Mouse (Mus musculus) forebrain, embryonic 16.5 days (tissue): Measurements from ENCODE around the gene Myo7a. TPM values are rescaled to one million over a fixed set of nuclear protein-coding genes. Genes with fewer than 3 reads are reported as not detected.

Experiments used
- ATAC-seq: fragments of 200-750 bp; cut with Nextera tagmentation; 2 replicates; pipeline ENCODE4 v1.8.0; 2017; ENCODE audit warnings: mild to moderate bottlenecking, moderate library complexity
- H3K27ac ChIP-seq: fragments of 300-500 bp; sonication (generic); 2 replicates; pipeline ENCODE4 v1.5.1; 2014; ENCODE audit warnings: low read length, control low read depth
- H3K27me3 ChIP-seq: fragments of 300-500 bp; sonication (generic); replicated peaks from 2 replicates; pipeline ENCODE4 v1.6.1; 2014; ENCODE audit warnings: low read length; ENCODE audit not compliant: control insufficient read depth, insufficient read depth
- H3K36me3 ChIP-seq: fragments of 300-500 bp; sonication (generic); 2 replicates; pipeline ENCODE4 v1.6.1; 2014; ENCODE audit not compliant: control insufficient read depth, insufficient read depth
- H3K4me1 ChIP-seq: fragments of 300-500 bp; sonication (generic); replicated peaks from 2 replicates; pipeline ENCODE4 v1.6.1; 2014; ENCODE audit warnings: low read length; ENCODE audit not compliant: control insufficient read depth, insufficient read depth
- H3K4me2 ChIP-seq: fragments of 300-500 bp; sonication (generic); 2 replicates; pipeline ENCODE4 v1.6.1; 2014; ENCODE audit warnings: mild to moderate bottlenecking, low read length, control low read depth
- H3K4me3 ChIP-seq: fragments of 300-500 bp; sonication (generic); replicated peaks from 2 replicates; pipeline ENCODE4 v1.5.1; 2014; ENCODE audit warnings: mild to moderate bottlenecking, low read length, control low read depth
- H3K9ac ChIP-seq: fragments of 300-500 bp; sonication (generic); replicated peaks from 2 replicates; pipeline ENCODE4 v1.6.1; 2014; ENCODE audit warnings: low read depth, low read length, control low read depth
- H3K9me3 ChIP-seq: fragments of 300-500 bp; sonication (generic); 2 replicates; pipeline ENCODE4 v1.6.1; 2016; ENCODE audit warnings: low read length; ENCODE audit not compliant: control insufficient read depth
- WGBS: fragments of 180-500 bp; shearing (Covaris S2); extraction: QIAGEN DNeasy Blood & Tissue Kit; methylation state at CpG from one replicate; pipeline ENCODE4 v1.1.7; 2014; 5-methylcytosine and 5-hydroxymethylcytosine counted together
- polyA plus RNA-seq: library from polyadenylated mRNA; unstranded; fragments of >200 nt; fragmentation: Nextera tagmentation; extraction: Ambion mirVana; gene quantifications from 2 replicates; pipeline ENCODE4 v1.2.1, GENCODE M21; 2015

Gene Myo7a
- polyA plus RNA-seq, 1 experiment from 2014 or later, result 17.9 TPM

GRCm38 (mm10) chr7:98146447-98146845, 27.1 kb upstream of the Myo7a start:
- no peak for ATAC-seq
- no peak overlapping the region for H3K9ac ChIP-seq

DNA sequence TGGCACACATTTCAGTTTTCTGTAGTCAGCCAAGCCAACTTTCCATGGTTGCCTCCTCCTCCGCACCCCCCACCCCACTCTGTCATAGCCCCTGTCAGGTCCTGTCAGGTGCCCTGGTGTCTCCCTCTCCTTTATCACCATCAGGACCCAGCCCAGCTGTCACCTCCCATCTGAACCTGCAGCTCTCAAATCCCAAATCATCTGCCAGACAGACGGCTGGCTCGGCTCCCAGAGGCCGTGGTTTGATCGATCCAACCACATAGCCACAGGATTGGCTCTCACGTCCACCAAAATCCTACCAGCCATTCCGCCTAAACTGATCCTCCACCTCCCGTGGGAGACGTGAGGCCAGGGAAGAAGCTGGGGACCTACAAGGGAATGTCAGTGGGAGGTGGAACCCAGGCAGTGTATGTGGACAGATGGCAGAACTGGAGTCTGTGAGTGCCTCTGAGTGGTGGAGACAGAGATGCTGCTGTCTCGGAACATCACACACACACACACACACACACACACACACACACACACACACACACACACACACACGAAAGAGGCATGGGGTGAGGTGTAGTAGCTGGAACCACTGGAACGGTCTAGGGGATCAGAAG, 26.6 kb upstream of the Myo7a start:
- Histone ChIP-seq H3K4me1 (peaks cover 16% of the 10 kb centered on the region), H3K27ac (no peak overlapping the region), H3K4me3 (no peak overlapping the region), H3K9ac (no peak overlapping the region), H3K9me3 (no peaks in the 10 kb centered on the region), H3K4me2 (no peak overlapping the region), H3K27me3 (no peaks in the 10 kb centered on the region), H3K36me3 (no peaks in the 10 kb centered on the region)
- ATAC-seq, result no peak
- WGBS, result 73% methylated on average over 11 of the region's 12 CpGs

More at GRCm38 (mm10) chr7:98146447-98146845, 27.1 kb upstream of the Myo7a start:
- WGBS, result 85% methylated on average over 8 of the region's 8 CpGs
- H3K27me3 ChIP-seq, result no peaks in the 10 kb centered on the region
- H3K4me2 ChIP-seq, result no peak overlapping the region
- peaks cover 16% of the 10 kb centered on the region for H3K4me1 ChIP-seq
- no peaks in the 10 kb centered on the region for H3K9me3 ChIP-seq
- H3K27ac ChIP-seq, result no peak overlapping the region
- no peaks in the 10 kb centered on the region for H3K36me3 ChIP-seq
- no peak overlapping the region for H3K4me3 ChIP-seq

GRCm38 (mm10) chr7:98145402-98145801, 26.1 kb upstream of the Myo7a start, which contains the start of gene Omp:
Omp (minus strand) TSS chr7:98145502.
- Histone ChIP-seq H3K36me3 (no peaks in the 10 kb centered on the region), H3K9ac (no peak within 1 kb of the TSS), H3K4me3 (no peak within 1 kb of the TSS), H3K27ac (no peak within 1 kb of the TSS), H3K9me3 (no peaks in the 10 kb centered on the region), H3K4me2 (no peak within 1 kb of the TSS), H3K27me3 (no peaks in the 10 kb centered on the region), H3K4me1 (peaks cover 16% of the 10 kb centered on the region)
- no peak for ATAC-seq
- WGBS, result 86% methylated on average over 5 of the region's 5 CpGs

GRCm38 (mm10) chr7:98142648-98143047, 23.3 kb upstream of the Myo7a start:
- H3K27ac ChIP-seq, result no peak overlapping the region
- ATAC-seq, result no peak
- no peak overlapping the region for H3K9ac ChIP-seq
- H3K9me3 ChIP-seq, result no peaks in the 10 kb centered on the region
- no peak overlapping the region for H3K4me2 ChIP-seq
- H3K27me3 ChIP-seq, result no peaks in the 10 kb centered on the region
- H3K4me1 ChIP-seq, result peaks cover 5% of the 10 kb centered on the region; the same call in 1 of the 2 replicates
- no peaks in the 10 kb centered on the region for H3K36me3 ChIP-seq
- H3K4me3 ChIP-seq, result no peak overlapping the region
- 76% methylated on average over 3 of the region's 3 CpGs for WGBS

DNA sequence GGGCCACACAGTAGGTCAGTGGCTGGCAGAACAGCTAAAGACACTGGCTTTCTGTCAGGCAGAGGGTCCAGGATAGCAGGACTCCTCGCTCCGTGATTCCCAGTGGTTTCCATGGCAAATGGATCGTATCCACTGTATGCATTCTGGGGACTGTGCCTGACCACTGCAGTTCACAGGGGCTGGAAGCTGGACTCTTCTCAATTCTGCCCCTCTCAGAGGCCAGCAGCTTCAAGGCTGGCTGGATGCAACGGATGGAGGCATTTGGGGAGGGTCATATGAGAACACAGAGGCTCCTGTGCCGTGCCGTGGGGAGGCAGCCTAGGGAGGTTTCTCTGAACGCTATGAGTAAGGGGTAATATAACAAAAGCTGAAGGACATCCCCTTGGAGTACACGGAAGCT, 22.9 kb upstream of the Myo7a start:
- H3K9ac ChIP-seq, result no peak overlapping the region
- no peaks in the 10 kb centered on the region for H3K36me3 ChIP-seq
- no peak overlapping the region for H3K27ac ChIP-seq
- H3K9me3 ChIP-seq, result no peaks in the 10 kb centered on the region
- WGBS, result 57% methylated on average over 8 of the region's 8 CpGs
- peaks cover 2% of the 10 kb centered on the region; the same call in 1 of the 2 replicates for H3K4me1 ChIP-seq
- no peak overlapping the region for H3K4me3 ChIP-seq
- H3K27me3 ChIP-seq, result no peaks in the 10 kb centered on the region
- H3K4me2 ChIP-seq, result no peak overlapping the region
- 0 out of 2 replicates have a peak, but pooled peaks have one; percentile 18 for ATAC-seq

- H3K27ac ChIP-seq, result no peak overlapping the region
- peaks cover 2% of the 10 kb centered on the region; the same call in 1 of the 2 replicates for H3K4me1 ChIP-seq
- WGBS, result 41% methylated on average over 3 of the region's 3 CpGs
- no peak overlapping the region for H3K4me3 ChIP-seq
- H3K4me2 ChIP-seq, result no peak overlapping the region
- no peak overlapping the region for H3K9ac ChIP-seq
- H3K36me3 ChIP-seq, result no peaks in the 10 kb centered on the region
- ATAC-seq, result no peak; the same call in 1 of the 2 replicates
- H3K27me3 ChIP-seq, result no peaks in the 10 kb centered on the region
- no peaks in the 10 kb centered on the region for H3K9me3 ChIP-seq
Observed at GRCm38 (mm10) chr7:98141206-98141605, 21.9 kb upstream of the Myo7a start.

DNA sequence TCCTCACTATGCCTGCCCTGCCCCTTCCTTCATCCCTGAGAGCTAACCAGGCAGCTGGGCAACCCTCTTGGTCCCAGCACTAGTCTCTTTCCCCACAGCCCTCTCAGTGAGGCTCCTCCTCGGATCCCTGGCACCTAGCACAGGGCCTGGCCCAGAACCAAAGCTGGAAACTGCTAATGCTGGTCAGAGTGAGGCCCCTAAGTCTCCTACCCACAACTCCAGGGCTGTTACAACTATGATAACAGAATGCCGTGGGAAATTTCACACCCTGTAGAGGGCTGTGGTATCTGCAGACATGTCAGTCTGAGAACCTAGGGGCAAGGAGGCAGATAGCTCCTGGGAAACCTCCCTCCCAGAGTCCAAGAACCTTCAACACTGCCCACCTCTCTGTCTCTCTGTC, 21.3 kb upstream of the Myo7a start:
- Histone ChIP-seq H3K9ac (no peak overlapping the region), H3K36me3 (no peaks in the 10 kb centered on the region), H3K4me1 (0 out of 2 replicates have a peak, but pooled peaks cover 2% of the 10 kb centered on the region), H3K27me3 (no peaks in the 10 kb centered on the region), H3K4me2 (no peak overlapping the region), H3K4me3 (no peak overlapping the region), H3K27ac (no peak overlapping the region), H3K9me3 (no peaks in the 10 kb centered on the region)
- ATAC-seq, result 0 out of 2 replicates have a peak, but pooled peaks have one; percentile 27
- WGBS, result 36% methylated on average over 2 of the region's 2 CpGs

- Histone ChIP-seq H3K9me3 (no peaks in the 10 kb centered on the region), H3K9ac (no peak overlapping the region), H3K4me3 (no peak overlapping the region), H3K27ac (no peak overlapping the region), H3K4me1 (0 out of 2 replicates have a peak, but pooled peaks cover 2% of the 10 kb centered on the region), H3K4me2 (no peak overlapping the region), H3K36me3 (no peaks in the 10 kb centered on the region), H3K27me3 (no peaks in the 10 kb centered on the region)
- 25% methylated on average over 9 of the region's 9 CpGs for WGBS
- no peak for ATAC-seq
Observed at GRCm38 (mm10) chr7:98139216-98139615, 19.9 kb upstream of the Myo7a start.

DNA sequence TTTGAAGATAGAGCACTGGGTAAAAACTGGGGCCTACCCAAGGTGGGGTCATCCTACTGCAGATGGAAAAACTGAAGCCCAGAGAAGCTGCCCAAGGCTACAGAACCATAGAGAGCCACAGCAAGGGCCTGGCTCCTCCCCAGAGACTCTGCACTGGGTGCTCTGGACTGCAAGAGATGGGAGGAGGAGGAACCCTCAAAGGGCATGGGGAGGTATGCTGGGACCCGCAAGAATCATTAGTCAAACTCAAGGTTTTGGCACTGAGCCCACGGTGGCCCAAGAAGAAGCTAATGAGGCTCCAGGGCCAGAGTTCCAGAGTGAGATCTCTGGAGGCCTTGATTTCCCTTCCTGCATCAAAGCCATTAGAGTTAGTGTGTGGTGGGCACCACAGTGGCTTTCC, 18.7 kb upstream of the Myo7a start:
- Histone ChIP-seq H3K9ac (no peak overlapping the region), H3K27ac (no peak overlapping the region), H3K4me3 (no peak overlapping the region), H3K4me2 (no peak overlapping the region), H3K9me3 (no peaks in the 10 kb centered on the region), H3K27me3 (no peaks in the 10 kb centered on the region), H3K36me3 (no peaks in the 10 kb centered on the region), H3K4me1 (0 out of 2 replicates have a peak, but pooled peaks cover 2% of the 10 kb centered on the region)
- ATAC-seq, result no peak
- WGBS, result 64% methylated on average over 2 of the region's 2 CpGs
